Mouse (Mus musculus) ES-Bruce4 (cell line): ENCODE data around the gene Tbk1. TPM values are rescaled to one million over a fixed set of nuclear protein-coding genes. Genes with fewer than 3 reads are reported as not detected.
A peak's percentile ranks its signal among the peaks of the same experiment; 100 is the strongest.

Experiments
- H3K27ac ChIP-seq: 2 replicates; pipeline ENCODE4 v1.5.1; 2012; ENCODE audit warnings: low read length, inconsistent platforms; ENCODE audit not compliant: insufficient read depth
- H3K27me3 ChIP-seq: 2 replicates; pipeline ENCODE4 v1.6.1; 2012; ENCODE audit warnings: mild to moderate bottlenecking, low read length, inconsistent platforms; ENCODE audit not compliant: control insufficient read depth, poor library complexity, insufficient read depth, severe bottlenecking
- H3K36me3 ChIP-seq: 2 replicates; pipeline ENCODE4 v1.6.1; 2012; ENCODE audit warnings: inconsistent platforms, mild to moderate bottlenecking, low read length, moderate library complexity; ENCODE audit not compliant: control insufficient read depth, poor library complexity, insufficient read depth, severe bottlenecking
- H3K4me1 ChIP-seq: one replicate; pipeline ENCODE4 v1.8.1; 2011; ENCODE audit warnings: low read length; ENCODE audit not compliant: control insufficient read depth, insufficient read depth
- H3K4me3 ChIP-seq: 2 replicates; pipeline ENCODE4 v1.5.1; 2011; ENCODE audit warnings: low read depth, mild to moderate bottlenecking, low read length
- H3K9ac ChIP-seq: 2 replicates; pipeline ENCODE4 v1.6.1; 2012; ENCODE audit warnings: low read depth, mild to moderate bottlenecking, inconsistent platforms; ENCODE audit not compliant: poor library complexity, severe bottlenecking
- H3K9me3 ChIP-seq: replicated peaks from 2 replicates; pipeline ENCODE4 v1.6.1; 2012; ENCODE audit warnings: mild to moderate bottlenecking, low read length, inconsistent platforms; ENCODE audit not compliant: control insufficient read depth, poor library complexity, insufficient read depth, severe bottlenecking
- CTCF ChIP-seq: IDR thresholded peaks from one replicate; pipeline ENCODE4 v1.8.1; 2011; ENCODE audit warnings: low read depth, low read length
- EP300 ChIP-seq: IDR thresholded peaks from 2 replicates; pipeline ENCODE4 v1.6.1; 2011; ENCODE audit warnings: low read depth, low read length; ENCODE audit not compliant: insufficient read depth
- POLR2A ChIP-seq: IDR thresholded peaks from one replicate; pipeline ENCODE4 v1.8.1; 2011; ENCODE audit warnings: low read length; ENCODE audit not compliant: insufficient read depth
- polyA plus RNA-seq: library from polyadenylated mRNA; stranded (reverse); fragments of >200 nt; gene quantifications from 2 replicates; pipeline ENCODE4 v1.2.4, GENCODE M21; 2011; ENCODE audit warnings: low read depth; ENCODE audit not compliant: missing spikeins, insufficient read depth, insufficient read length

The Tbk1 gene
- polyA plus RNA-seq, 1 experiment: 51.4 TPM

- no peak overlapping the region for H3K4me3 ChIP-seq
- no peak for TF ChIP-seq EP300
- TF ChIP-seq CTCF: no peak
- peak; percentile 45 for TF ChIP-seq POLR2A
Measured at GRCm38 (mm10) chr10:121501160-121501559, 85.4 kb downstream of the Tbk1 start.

GRCm38 (mm10) chr10:121500034-121500433, 86.6 kb downstream of the Tbk1 start:
- H3K36me3 ChIP-seq: no peaks in the 10 kb centered on the region
- H3K4me3 ChIP-seq: no peak overlapping the region
- TF ChIP-seq POLR2A (no peak), EP300 (no peak), CTCF (no peak)
- H3K27ac ChIP-seq: peak overlapping the region; percentile 81
- H3K9ac ChIP-seq: 0 out of 2 replicates have a peak overlapping the region, but pooled peaks have one; percentile 49
- peaks cover 2% of the 10 kb centered on the region for H3K4me1 ChIP-seq
- no peaks in the 10 kb centered on the region for H3K9me3 ChIP-seq
- H3K27me3 ChIP-seq: no peaks in the 10 kb centered on the region

More at GRCm38 (mm10) chr10:121501160-121501559, 85.4 kb downstream of the Tbk1 start:
- Histone ChIP-seq H3K36me3 (no peaks in the 10 kb centered on the region), H3K4me1 (peaks cover 2% of the 10 kb centered on the region), H3K9ac (peak overlapping the region; percentile 49; the same call in 1 of the 2 replicates), H3K27ac (peak overlapping the region; percentile 87), H3K27me3 (no peaks in the 10 kb centered on the region), H3K9me3 (no peaks in the 10 kb centered on the region)

DNA sequence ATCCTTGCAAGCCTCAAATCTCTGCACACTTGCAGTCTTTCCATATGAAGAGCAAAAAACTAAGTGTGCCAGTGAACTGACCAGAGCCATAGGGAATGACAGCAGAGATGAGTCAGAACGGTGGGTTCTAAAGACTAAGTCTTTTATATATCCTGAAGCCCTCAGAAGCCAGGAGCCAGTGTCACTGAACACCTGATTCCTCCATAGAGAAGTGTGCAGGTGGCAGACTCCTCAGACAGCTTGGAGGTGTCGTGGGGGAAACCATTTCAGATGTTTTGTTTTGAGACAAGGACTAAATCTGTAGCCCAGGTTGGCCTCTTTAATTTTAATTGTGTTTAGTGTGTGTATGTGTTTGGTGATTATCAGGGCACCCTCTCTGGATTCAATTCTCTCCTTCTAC, 87.5 kb downstream of the Tbk1 start:
- TF ChIP-seq POLR2A: no peak
- TF ChIP-seq EP300: no peak
- Histone ChIP-seq H3K27me3 (no peaks in the 10 kb centered on the region), H3K4me3 (no peak overlapping the region), H3K9ac (no peak overlapping the region), H3K36me3 (no peaks in the 10 kb centered on the region), H3K4me1 (peaks cover 4% of the 10 kb centered on the region), H3K9me3 (no peaks in the 10 kb centered on the region), H3K27ac (peak overlapping the region; percentile 43)

DNA sequence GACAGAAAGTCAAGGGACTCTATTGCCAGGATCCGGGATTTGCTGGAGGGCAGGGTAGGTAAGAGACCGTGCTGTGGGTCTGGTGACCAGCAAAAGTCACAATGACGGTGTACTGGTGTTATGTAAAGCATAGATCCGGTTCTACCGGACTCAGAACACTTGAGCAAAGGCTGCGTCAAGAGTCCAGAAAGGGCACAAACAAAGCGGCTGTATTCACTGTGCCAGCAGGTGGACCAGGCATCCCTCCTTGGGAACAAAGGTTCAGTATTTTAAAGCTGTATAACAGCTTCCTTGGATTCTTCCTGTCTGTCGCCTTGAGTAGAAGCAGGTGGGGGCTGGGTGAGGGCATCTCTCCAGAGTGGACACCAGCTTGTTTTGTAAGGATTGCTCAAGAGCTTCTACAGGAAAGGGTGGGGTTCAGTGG, 88.1 kb downstream of the Tbk1 start:
- H3K27me3 ChIP-seq: no peaks in the 10 kb centered on the region
- H3K4me3 ChIP-seq: peak overlapping the region; percentile 6; the same call in 1 of the 2 replicates
- H3K9ac ChIP-seq: peak overlapping the region; percentile 16; the same call in 1 of the 2 replicates
- TF ChIP-seq POLR2A: no peak
- no peak for TF ChIP-seq EP300
- no peaks in the 10 kb centered on the region for H3K36me3 ChIP-seq
- peaks cover 4% of the 10 kb centered on the region for H3K4me1 ChIP-seq
- H3K27ac ChIP-seq: peak overlapping the region; percentile 81
- no peaks in the 10 kb centered on the region for H3K9me3 ChIP-seq

GRCm38 (mm10) chr10:121497968-121498367, 88.6 kb downstream of the Tbk1 start:
- H3K9ac ChIP-seq: peak overlapping the region; percentile 16; the same call in 1 of the 2 replicates
- peaks cover 4% of the 10 kb centered on the region for H3K4me1 ChIP-seq
- H3K9me3 ChIP-seq: no peaks in the 10 kb centered on the region
- H3K27ac ChIP-seq: peak overlapping the region; percentile 81
- no peaks in the 10 kb centered on the region for H3K36me3 ChIP-seq
- TF ChIP-seq EP300: no peak
- TF ChIP-seq POLR2A: no peak
- TF ChIP-seq CTCF: no peak
- H3K4me3 ChIP-seq: no peak overlapping the region
- H3K27me3 ChIP-seq: no peaks in the 10 kb centered on the region

- TF ChIP-seq EP300 (no peak), CTCF (no peak), POLR2A (no peak)
- Histone ChIP-seq H3K27ac (no peak overlapping the region), H3K36me3 (no peaks in the 10 kb centered on the region)
Measured at GRCm38 (mm10) chr10:121496616-121497015, 90.0 kb downstream of the Tbk1 start.

More at GRCm38 (mm10) chr10:121496616-121497015, 90.0 kb downstream of the Tbk1 start:
- no peak overlapping the region for H3K9ac ChIP-seq
- H3K4me1 ChIP-seq: peaks cover 4% of the 10 kb centered on the region
- no peaks in the 10 kb centered on the region for H3K9me3 ChIP-seq
- H3K27me3 ChIP-seq: no peaks in the 10 kb centered on the region
- no peak overlapping the region for H3K4me3 ChIP-seq

Other genes with a start within 250 kb of the Tbk1 start
- gene Tbc1d30, start 235.5 kb downstream of the Tbk1 start, polyA plus RNA-seq: not detected in 2 replicates
- gene Gns, start 221.7 kb downstream of the Tbk1 start, polyA plus RNA-seq: 42.4 and 44.2 TPM in 2 replicates
- gene Rassf3, start 110.4 kb downstream of the Tbk1 start, polyA plus RNA-seq: 41.7 and 46.6 TPM in 2 replicates
- 132 and 139 TPM in 2 replicates for gene Xpot, start 39.5 kb upstream of the Tbk1 start, polyA plus RNA-seq
- 0.51 and 0.75 TPM in 2 replicates for gene D930020B18Rik, start 54.8 kb upstream of the Tbk1 start, polyA plus RNA-seq
- 14.9 and 15.9 TPM in 2 replicates for gene BC048403, start 153.2 kb upstream of the Tbk1 start, polyA plus RNA-seq